Mouse (Mus musculus) WW6 (cell line): ENCODE data around the gene Olfr491.

Experiments
- DNase-seq: peaks from one replicate; pipeline ENCODE4 v3.0.0-alpha.2; 2013; ENCODE audit warnings: low read depth, low spot score

The Olfr491 gene

DNA sequence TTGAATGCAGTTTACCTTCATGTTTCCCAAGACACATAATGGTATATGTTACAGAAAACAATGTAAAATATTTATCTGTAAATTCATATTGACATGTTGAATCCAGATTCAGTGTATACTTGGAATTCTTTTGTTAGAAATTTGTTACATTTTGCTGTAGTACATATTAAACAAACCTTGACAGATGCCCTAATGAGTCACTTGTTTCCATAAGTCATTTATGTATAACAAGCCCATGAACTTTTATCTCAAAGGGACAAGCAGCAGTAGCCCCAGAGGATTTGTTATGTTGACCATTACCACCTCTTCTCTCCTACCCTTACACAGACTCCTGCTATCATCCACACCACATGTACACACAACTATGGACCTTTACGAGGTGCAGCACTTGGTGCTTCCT is at the start of gene Olfr491:
Gene Olfr491 (plus strand): TSS at position 301 of the 400 bp plus-strand sequence.
- DNase-seq: no peak

DNA sequence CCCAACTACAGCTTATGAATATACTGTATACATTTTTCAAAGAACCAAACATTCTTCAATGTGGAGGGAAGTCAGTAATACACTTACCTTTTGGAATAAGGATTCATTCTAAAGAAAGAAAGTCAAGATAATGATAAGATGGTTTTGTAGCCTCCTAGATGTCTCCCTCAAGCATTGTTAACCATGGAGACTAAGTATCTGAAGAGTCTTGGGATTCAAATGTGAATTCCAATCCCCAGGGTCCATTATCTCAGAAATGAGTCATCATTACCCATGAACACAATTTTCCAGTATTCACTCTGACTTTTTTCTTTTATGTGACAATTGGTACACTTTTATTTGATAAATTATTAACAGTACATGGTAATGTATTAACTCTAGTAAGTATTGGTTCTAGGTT is 24.4 kb upstream of the Olfr491 start, which contains the start of gene Olfr490:
Gene Olfr490 (minus strand): TSS at position 101 of the 400 bp plus-strand sequence.
- no peak for DNase-seq

DNA sequence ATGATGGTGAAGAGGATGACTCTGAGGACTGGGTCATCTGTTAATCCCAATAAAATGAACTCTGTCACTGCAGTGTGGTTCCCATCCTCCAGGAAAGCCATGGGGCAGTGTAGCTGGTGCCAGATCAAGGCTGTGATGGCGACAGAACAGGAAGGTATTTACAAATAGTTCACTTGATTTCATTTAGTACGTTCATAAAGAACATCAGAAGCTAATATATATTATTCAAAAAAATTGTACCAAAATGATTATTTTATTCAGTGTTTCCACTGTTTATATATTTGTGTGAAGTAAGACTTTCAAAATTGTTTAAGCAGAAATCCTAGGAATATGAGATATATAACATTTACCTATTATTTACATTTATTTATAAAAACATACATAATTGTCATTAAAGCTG is 10.3 kb downstream of the Olfr491 start, which contains the start of gene Olfr492:
Gene Olfr492 (minus strand): TSS at position 101 of the 400 bp plus-strand sequence.
- no peak for DNase-seq

DNA sequence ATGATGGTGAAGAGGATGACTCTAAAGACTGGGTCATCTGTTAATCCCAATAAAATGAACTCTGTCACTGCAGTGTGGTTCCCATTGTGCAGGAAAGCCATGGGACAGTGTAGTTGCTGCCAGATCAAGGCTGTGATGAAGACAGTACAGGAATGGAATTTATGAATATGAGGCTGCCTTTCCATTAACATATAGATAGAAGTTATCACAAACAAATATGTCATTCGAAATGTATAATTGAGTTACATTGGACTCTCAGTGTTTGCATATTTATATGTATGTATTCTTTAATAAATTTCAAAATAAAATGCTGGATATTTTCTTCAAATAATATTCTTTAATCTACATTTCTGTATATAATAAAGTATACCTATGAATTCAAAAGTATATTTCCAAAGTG is 33.6 kb downstream of the Olfr491 start, which contains the start of gene Olfr493:
Gene Olfr493 (minus strand): TSS at position 101 of the 400 bp plus-strand sequence.
- DNase-seq: no peak

DNA sequence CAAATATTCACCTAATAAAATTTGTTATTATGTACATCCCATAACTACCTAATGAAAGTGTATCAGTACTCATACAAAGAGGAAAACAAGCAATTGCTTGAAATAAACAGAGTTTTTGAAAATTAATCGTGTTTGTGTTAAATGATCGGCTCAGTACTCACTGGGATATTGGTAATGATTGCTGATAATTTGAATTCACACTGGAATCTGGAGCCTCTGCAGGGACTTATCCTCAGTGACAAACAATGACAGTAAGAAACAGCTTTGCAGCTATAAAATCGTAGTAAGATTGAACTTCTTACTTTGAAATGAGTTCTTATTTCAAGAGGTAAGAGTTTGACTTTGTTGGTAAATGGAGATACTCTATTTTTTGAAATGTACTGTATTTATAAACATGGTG is 51.8 kb downstream of the Olfr491 start, which contains the start of gene Olfr494:
Gene Olfr494 (plus strand): TSS at position 301 of the 400 bp plus-strand sequence.
- DNase-seq: no peak
